Mouse (Mus musculus) heart, embryonic 13.5 days (tissue): ENCODE measurements around the gene Apbb1ip. TPM values are rescaled to one million over a fixed set of nuclear protein-coding genes. Genes with fewer than 3 reads are reported as not detected.
"Not testable (repeated sequence)": the region's sequence is repeated elsewhere in the genome, so short reads cannot be mapped to it uniquely, and the experiment has no call there.

ENCODE experiments used
- ATAC-seq: fragments of 200-750 bp; cut with Nextera tagmentation; 2 replicates; pipeline ENCODE4 v1.8.0; 2017; ENCODE audit warnings: moderate TSS enrichment; ENCODE audit not compliant: insufficient number of reproducible peaks, low FRiP score, low TSS enrichment; ENCODE audit errors: extremely low read depth
- H3K27ac ChIP-seq: fragments of 300-500 bp; sonication (generic); replicated peaks from 2 replicates; pipeline ENCODE4 v1.5.1; 2015; ENCODE audit warnings: moderate library complexity, mild to moderate bottlenecking, inconsistent platforms
- H3K27me3 ChIP-seq: fragments of 300-500 bp; sonication (generic); replicated peaks from 2 replicates; pipeline ENCODE4 v1.6.1; 2015; ENCODE audit warnings: mild to moderate bottlenecking, inconsistent platforms
- H3K36me3 ChIP-seq: fragments of 300-500 bp; sonication (generic); 2 replicates; pipeline ENCODE4 v1.6.1; 2015; ENCODE audit warnings: mild to moderate bottlenecking, inconsistent platforms
- H3K4me1 ChIP-seq: fragments of 300-500 bp; sonication (generic); 2 replicates; pipeline ENCODE4 v1.6.1; 2015; ENCODE audit warnings: inconsistent platforms
- H3K4me2 ChIP-seq: fragments of 300-500 bp; sonication (generic); 2 replicates; pipeline ENCODE4 v1.6.1; 2015; ENCODE audit warnings: inconsistent platforms, mild to moderate bottlenecking, moderate library complexity
- H3K4me3 ChIP-seq: fragments of 300-500 bp; sonication (generic); 2 replicates; pipeline ENCODE4 v1.5.1; 2015; ENCODE audit warnings: moderate library complexity, mild to moderate bottlenecking, inconsistent platforms
- H3K9ac ChIP-seq: fragments of 300-500 bp; sonication (generic); 2 replicates; pipeline ENCODE4 v1.6.1; 2015; ENCODE audit warnings: inconsistent platforms, mild to moderate bottlenecking, moderate library complexity
- H3K9me3 ChIP-seq: fragments of 300-500 bp; sonication (generic); 2 replicates; pipeline ENCODE4 v1.6.1; 2016; ENCODE audit warnings: inconsistent platforms
- WGBS: fragments of 180-500 bp; shearing (Covaris S2); methylation state at CpG from one replicate; pipeline ENCODE4 v1.1.7; 2015; ENCODE audit warnings: mixed read lengths; 5-methylcytosine and 5-hydroxymethylcytosine counted together
- polyA plus RNA-seq: library from polyadenylated mRNA; unstranded; fragments of >200 nt; fragmentation: Nextera tagmentation; extraction: Ambion mirVana; gene quantifications from 2 replicates; pipeline ENCODE4 v1.2.1, GENCODE M21; 2015

Gene Apbb1ip
- polyA plus RNA-seq, 1 experiment from 2014 or later = 1.4 TPM

- WGBS = 63% methylated on average over 4 of the region's 4 CpGs
- Histone ChIP-seq H3K4me1 (no peaks in the 10 kb centered on the region), H3K9me3 (no peaks in the 10 kb centered on the region), H3K9ac (no peak overlapping the region), H3K27me3 (no peaks in the 10 kb centered on the region), H3K4me3 (no peak overlapping the region), H3K36me3 (no peaks in the 10 kb centered on the region), H3K4me2 (no peak overlapping the region), H3K27ac (no peak overlapping the region)
- ATAC-seq = no peak
These were observed 78.0 kb downstream of the Apbb1ip start for GRCm38 (mm10) chr2:22851900-22852299.

GRCm38 (mm10) chr2:22857501-22857900, 83.6 kb downstream of the Apbb1ip start:
- Histone ChIP-seq H3K27ac (no peak overlapping the region), H3K9ac (no peak overlapping the region), H3K4me1 (no peaks in the 10 kb centered on the region), H3K27me3 (no peaks in the 10 kb centered on the region), H3K36me3 (no peaks in the 10 kb centered on the region), H3K4me2 (no peak overlapping the region), H3K9me3 (no peaks in the 10 kb centered on the region), H3K4me3 (no peak overlapping the region)
- no peak for ATAC-seq
- WGBS = 74% methylated on average over 3 of the region's 3 CpGs

GRCm38 (mm10) chr2:22862194-22862593, 88.3 kb downstream of the Apbb1ip start:
- Histone ChIP-seq H3K4me2 (no peak overlapping the region), H3K36me3 (no peaks in the 10 kb centered on the region), H3K4me1 (no peaks in the 10 kb centered on the region), H3K27ac (no peak overlapping the region), H3K9me3 (no peaks in the 10 kb centered on the region), H3K27me3 (no peaks in the 10 kb centered on the region), H3K4me3 (no peak overlapping the region), H3K9ac (no peak overlapping the region)
- ATAC-seq = no peak
- 68% methylated on average over 2 of the region's 2 CpGs for whole genome bisulfite sequencing

- H3K4me3 ChIP-seq, H3K4me2 ChIP-seq, H3K4me1 ChIP-seq, ATAC-seq, H3K36me3 ChIP-seq, H3K9me3 ChIP-seq, H3K9ac ChIP-seq, H3K27ac ChIP-seq, H3K27me3 ChIP-seq: not testable (repeated sequence)
- WGBS = 2% methylated on average over 6 of the region's 6 CpGs
These were observed 90.6 kb downstream of the Apbb1ip start for GRCm38 (mm10) chr2:22864394-22865037.

GRCm38 (mm10) chr2:22865818-22866217, 91.9 kb downstream of the Apbb1ip start:
- H3K36me3 ChIP-seq = no peaks in the 10 kb centered on the region
- no peaks in the 10 kb centered on the region for H3K27me3 ChIP-seq
- H3K9ac ChIP-seq = no peak overlapping the region
- H3K4me1 ChIP-seq = no peaks in the 10 kb centered on the region
- 88% methylated on average over 1 of the region's 1 CpGs for WGBS
- no peaks in the 10 kb centered on the region for H3K9me3 ChIP-seq
- no peak overlapping the region for H3K27ac ChIP-seq
- H3K4me3 ChIP-seq = no peak overlapping the region
- no peak overlapping the region for H3K4me2 ChIP-seq
- ATAC-seq = no peak

GRCm38 (mm10) chr2:22866894-22867424, 93.1 kb downstream of the Apbb1ip start:
- no peak overlapping the region for H3K9ac ChIP-seq
- no peak overlapping the region for H3K4me2 ChIP-seq
- ATAC-seq = no peak
- no peaks in the 10 kb centered on the region for H3K9me3 ChIP-seq
- H3K27ac ChIP-seq = no peak overlapping the region
- no peak overlapping the region for H3K4me3 ChIP-seq
- WGBS = 66% methylated on average over 7 of the region's 7 CpGs
- H3K27me3 ChIP-seq = no peaks in the 10 kb centered on the region
- H3K4me1 ChIP-seq = no peaks in the 10 kb centered on the region
- no peaks in the 10 kb centered on the region for H3K36me3 ChIP-seq

- H3K4me2 ChIP-seq = no peak overlapping the region
- no peaks in the 10 kb centered on the region for H3K4me1 ChIP-seq
- H3K36me3 ChIP-seq = no peaks in the 10 kb centered on the region
- no peaks in the 10 kb centered on the region for H3K9me3 ChIP-seq
- H3K27ac ChIP-seq = no peak overlapping the region
- H3K9ac ChIP-seq = no peak overlapping the region
- peaks cover 7% of the 10 kb centered on the region for H3K27me3 ChIP-seq
- ATAC-seq = no peak
- no peak overlapping the region for H3K4me3 ChIP-seq
- 73% methylated on average over 1 of the region's 1 CpGs for WGBS
These were observed 99.3 kb downstream of the Apbb1ip start for GRCm38 (mm10) chr2:22873159-22873558.

GRCm38 (mm10) chr2:22874628-22875027, 100.7 kb downstream of the Apbb1ip start:
- Histone ChIP-seq H3K4me1 (no peaks in the 10 kb centered on the region), H3K27ac (no peak overlapping the region), H3K9ac (no peak overlapping the region), H3K27me3 (peaks cover 7% of the 10 kb centered on the region), H3K36me3 (no peaks in the 10 kb centered on the region), H3K4me2 (no peak overlapping the region), H3K4me3 (no peak overlapping the region), H3K9me3 (no peaks in the 10 kb centered on the region)
- 46% methylated on average over 10 of the region's 10 CpGs for WGBS
- no peak for ATAC-seq

GRCm38 (mm10) chr2:22876614-22877013, 102.7 kb downstream of the Apbb1ip start:
- Histone ChIP-seq H3K4me2 (no peak overlapping the region), H3K9me3 (no peaks in the 10 kb centered on the region), H3K27ac (no peak overlapping the region), H3K9ac (no peak overlapping the region), H3K4me3 (no peak overlapping the region), H3K36me3 (no peaks in the 10 kb centered on the region), H3K4me1 (no peaks in the 10 kb centered on the region), H3K27me3 (peaks cover 7% of the 10 kb centered on the region)
- 84% methylated on average over 3 of the region's 3 CpGs for WGBS
- no peak for ATAC-seq

- WGBS = 46% methylated on average over 1 of the region's 1 CpGs
- ATAC-seq = no peak
These were observed 104.9 kb downstream of the Apbb1ip start for GRCm38 (mm10) chr2:22878781-22879180.

GRCm38 (mm10) chr2:22880726-22881125, 106.8 kb downstream of the Apbb1ip start:
- 68% methylated on average over 3 of the region's 3 CpGs for WGBS
- not testable (repeated sequence) for H3K4me3 ChIP-seq, H3K4me1 ChIP-seq, H3K36me3 ChIP-seq, H3K9ac ChIP-seq, H3K27ac ChIP-seq, H3K4me2 ChIP-seq, H3K9me3 ChIP-seq, H3K27me3 ChIP-seq, ATAC-seq

More at GRCm38 (mm10) chr2:22878781-22879180, 104.9 kb downstream of the Apbb1ip start:
- H3K27me3 ChIP-seq = peaks cover 7% of the 10 kb centered on the region
- no peaks in the 10 kb centered on the region for H3K9me3 ChIP-seq
- no peaks in the 10 kb centered on the region for H3K36me3 ChIP-seq
- no peak overlapping the region for H3K4me2 ChIP-seq
- H3K4me1 ChIP-seq = no peaks in the 10 kb centered on the region
- no peak overlapping the region for H3K27ac ChIP-seq
- no peak overlapping the region for H3K4me3 ChIP-seq
- no peak overlapping the region for H3K9ac ChIP-seq

GRCm38 (mm10) chr2:22894932-22895281, 121.0 kb downstream of the Apbb1ip start:
- no peaks in the 10 kb centered on the region for H3K27me3 ChIP-seq
- no peak for ATAC-seq
- 18% methylated on average over 9 of the region's 9 CpGs for WGBS
- peak overlapping the region; percentile 88 for H3K9ac ChIP-seq
- H3K4me3 ChIP-seq = peak overlapping the region; percentile 88
- no peaks in the 10 kb centered on the region for H3K9me3 ChIP-seq
- H3K27ac ChIP-seq = peak overlapping the region; percentile 88
- H3K4me2 ChIP-seq = peak overlapping the region; percentile 74
- peaks cover 18% of the 10 kb centered on the region; the same call in 1 of the 2 replicates for H3K4me1 ChIP-seq
- peaks cover 4% of the 10 kb centered on the region; the same call in 1 of the 2 replicates for H3K36me3 ChIP-seq
